Mouse (Mus musculus) erythroblast, embryonic 14.5 days (primary cell): ENCODE results near the gene Lrrc20. TPM values are rescaled to one million over a fixed set of nuclear protein-coding genes. Genes with fewer than 3 reads are reported as not detected.
"Not testable (repeated sequence)": the region's sequence is repeated elsewhere in the genome, so short reads cannot be mapped to it uniquely, and the experiment has no call there.

Source experiments
- H3K27me3 ChIP-seq: 2 replicates; pipeline ENCODE4 v1.6.1; 2012; ENCODE audit warnings: inconsistent platforms; ENCODE audit not compliant: control insufficient read depth
- H3K36me3 ChIP-seq: 2 replicates; pipeline ENCODE4 v1.6.1; 2012; ENCODE audit warnings: mild to moderate bottlenecking, inconsistent platforms; ENCODE audit not compliant: control insufficient read depth
- H3K4me1 ChIP-seq: 2 replicates; pipeline ENCODE4 v1.6.1; 2012; ENCODE audit warnings: inconsistent platforms; ENCODE audit not compliant: control insufficient read depth
- H3K4me3 ChIP-seq: replicated peaks from 2 replicates; pipeline ENCODE3; 2012; ENCODE audit warnings: moderate library complexity, mild to moderate bottlenecking, inconsistent platforms
- H3K9me3 ChIP-seq: 2 replicates; pipeline ENCODE4 v1.6.1; 2012; ENCODE audit warnings: low read length, inconsistent platforms, mixed read lengths; ENCODE audit not compliant: control insufficient read depth
- GATA1 ChIP-seq: IDR thresholded peaks from 2 replicates; pipeline ENCODE4 v1.6.1; 2012; ENCODE audit warnings: low read length, inconsistent platforms, mixed read lengths
- TAL1 ChIP-seq: IDR thresholded peaks from 3 replicates; pipeline ENCODE4 v1.6.1; 2012; ENCODE audit warnings: low read length, inconsistent platforms, mixed read lengths
- polyA plus RNA-seq: library from polyadenylated mRNA; stranded (reverse); fragments of >175 nt; gene quantifications from 2 replicates; pipeline ENCODE4 v1.2.3, GENCODE M21; 2012

Gene Lrrc20
- polyA plus RNA-seq, 1 experiment = 2.4 TPM

- H3K36me3 ChIP-seq = no peaks in the 10 kb centered on the region
- H3K9me3 ChIP-seq = peaks cover 2% of the 10 kb centered on the region; the same call in 1 of the 2 replicates
- no peaks in the 10 kb centered on the region for H3K4me1 ChIP-seq
- H3K4me3 ChIP-seq = no peak overlapping the region
- TF ChIP-seq GATA1 (no peak), TAL1 (no peak)
- peaks cover 9% of the 10 kb centered on the region for H3K27me3 ChIP-seq
These were observed 132.6 kb downstream of the Lrrc20 start for GRCm38 (mm10) chr10:61608233-61608632.

GRCm38 (mm10) chr10:61610650-61611235 lies 135.1 kb downstream of the Lrrc20 start:
- Histone ChIP-seq H3K4me1 (no peaks in the 10 kb centered on the region), H3K36me3 (no peaks in the 10 kb centered on the region), H3K27me3 (peaks cover 7% of the 10 kb centered on the region), H3K4me3 (no peak overlapping the region), H3K9me3 (peaks cover 2% of the 10 kb centered on the region; the same call in 1 of the 2 replicates)
- no peak for TF ChIP-seq TAL1
- no peak for TF ChIP-seq GATA1

- H3K27me3 ChIP-seq = peaks cover 2% of the 10 kb centered on the region; the same call in 1 of the 2 replicates
- H3K9me3 ChIP-seq = peaks cover 2% of the 10 kb centered on the region; the same call in 1 of the 2 replicates
- TF ChIP-seq GATA1 = no peak
- TF ChIP-seq TAL1 = no peak
- no peak overlapping the region for H3K4me3 ChIP-seq
- H3K4me1 ChIP-seq = no peaks in the 10 kb centered on the region
- no peaks in the 10 kb centered on the region for H3K36me3 ChIP-seq
These were observed 138.7 kb downstream of the Lrrc20 start for GRCm38 (mm10) chr10:61614311-61614710.

- no peaks in the 10 kb centered on the region for H3K9me3 ChIP-seq
- H3K4me3 ChIP-seq = no peak overlapping the region
- TF ChIP-seq TAL1 (no peak), GATA1 (no peak)
These were observed 142.9 kb downstream of the Lrrc20 start for GRCm38 (mm10) chr10:61618528-61618927.

GRCm38 (mm10) chr10:61621681-61622080 lies 146.1 kb downstream of the Lrrc20 start:
- H3K27me3 ChIP-seq = peaks cover 24% of the 10 kb centered on the region
- no peaks in the 10 kb centered on the region for H3K9me3 ChIP-seq
- no peak overlapping the region for H3K4me3 ChIP-seq
- no peaks in the 10 kb centered on the region for H3K36me3 ChIP-seq
- TF ChIP-seq GATA1 (no peak), TAL1 (no peak)
- no peaks in the 10 kb centered on the region; the same call in 1 of the 2 replicates for H3K4me1 ChIP-seq

More at GRCm38 (mm10) chr10:61618528-61618927, 142.9 kb downstream of the Lrrc20 start:
- no peaks in the 10 kb centered on the region for H3K4me1 ChIP-seq
- H3K27me3 ChIP-seq = no peaks in the 10 kb centered on the region; the same call in 1 of the 2 replicates
- no peaks in the 10 kb centered on the region for H3K36me3 ChIP-seq

- H3K4me3 ChIP-seq, H3K9me3 ChIP-seq, H3K36me3 ChIP-seq, H3K4me1 ChIP-seq: not testable (repeated sequence)
- H3K27me3 ChIP-seq = peaks cover 26% of the 10 kb centered on the region
These were observed 148.3 kb downstream of the Lrrc20 start for GRCm38 (mm10) chr10:61623874-61624273.

GRCm38 (mm10) chr10:61624771-61625170 lies 149.2 kb downstream of the Lrrc20 start:
- TF ChIP-seq TAL1 = no peak
- no peak for TF ChIP-seq GATA1
- peaks cover 26% of the 10 kb centered on the region for H3K27me3 ChIP-seq
- no peaks in the 10 kb centered on the region for H3K36me3 ChIP-seq
- H3K9me3 ChIP-seq = no peaks in the 10 kb centered on the region
- H3K4me1 ChIP-seq = no peaks in the 10 kb centered on the region; the same call in 1 of the 2 replicates
- H3K4me3 ChIP-seq = no peak overlapping the region

GRCm38 (mm10) chr10:61625381-61626257 lies 150.0 kb downstream of the Lrrc20 start:
- no peaks in the 10 kb centered on the region for H3K36me3 ChIP-seq

GRCm38 (mm10) chr10:61626551-61626950 lies 150.9 kb downstream of the Lrrc20 start:
- Histone ChIP-seq H3K36me3 (no peaks in the 10 kb centered on the region), H3K4me3 (no peak overlapping the region), H3K4me1 (no peaks in the 10 kb centered on the region; the same call in 1 of the 2 replicates), H3K27me3 (peaks cover 26% of the 10 kb centered on the region), H3K9me3 (no peaks in the 10 kb centered on the region)
- TF ChIP-seq GATA1 (no peak), TAL1 (no peak)

More at GRCm38 (mm10) chr10:61625381-61626257, 150.0 kb downstream of the Lrrc20 start:
- H3K27me3 ChIP-seq = peaks cover 26% of the 10 kb centered on the region
- no peaks in the 10 kb centered on the region for H3K9me3 ChIP-seq
- H3K4me1 ChIP-seq = no peaks in the 10 kb centered on the region; the same call in 1 of the 2 replicates
- TF ChIP-seq GATA1 (no peak), TAL1 (no peak)
- H3K4me3 ChIP-seq = no peak overlapping the region
